Mouse (Mus musculus) heart, embryonic 14.5 days (tissue): Measurements from ENCODE around the gene 4921524J17Rik. TPM values are rescaled to one million over a fixed set of nuclear protein-coding genes. Genes with fewer than 3 reads are reported as not detected.

Experiments used
- ATAC-seq: fragments of 200-750 bp; cut with Nextera tagmentation; 2 replicates; pipeline ENCODE4 v1.8.0; 2017; ENCODE audit warnings: low read depth, moderate TSS enrichment; ENCODE audit not compliant: insufficient number of reproducible peaks, insufficient read depth, low FRiP score
- H3K27ac ChIP-seq, 2 experiments: fragments of 200-500 bp in 1 of 2; fragments of 300-500 bp in 1 of 2; sonication (generic) in 1 of 2; replicated peaks in 1 of 2; 2 replicates each; pipeline ENCODE4 v1.5.1; 2012 to 2014; ENCODE audit warnings: low read depth in 2 of 2, low read length in 2 of 2, control low read depth in 1 of 2, mild to moderate bottlenecking in 1 of 2, mixed read lengths in 1 of 2; ENCODE audit not compliant: control insufficient read depth in 1 of 2, insufficient read depth in 1 of 2
- H3K27me3 ChIP-seq: fragments of 300-500 bp; sonication (generic); 2 replicates; pipeline ENCODE4 v1.6.1; 2014; ENCODE audit warnings: mild to moderate bottlenecking, low read length, control low read depth; ENCODE audit not compliant: control insufficient read depth, insufficient read depth
- H3K36me3 ChIP-seq: fragments of 300-500 bp; sonication (generic); 2 replicates; pipeline ENCODE4 v1.6.1; 2014; ENCODE audit warnings: mild to moderate bottlenecking, control low read depth, low read length, mixed read lengths; ENCODE audit not compliant: control insufficient read depth, insufficient read depth
- H3K4me1 ChIP-seq, 2 experiments: fragments of 200-500 bp in 1 of 2; fragments of 300-500 bp in 1 of 2; sonication (generic) in 1 of 2; 2 replicates each; pipeline ENCODE4 v1.6.1; 2012 to 2014; ENCODE audit warnings: low read length in 2 of 2, control low read depth in 1 of 2, mixed read lengths in 1 of 2; ENCODE audit not compliant: control insufficient read depth in 2 of 2, insufficient read depth in 2 of 2
- H3K4me2 ChIP-seq: fragments of 300-500 bp; sonication (generic); 2 replicates; pipeline ENCODE4 v1.6.1; 2014; ENCODE audit warnings: mild to moderate bottlenecking, low read length
- H3K4me3 ChIP-seq, 2 experiments: fragments of 200-500 bp in 1 of 2; fragments of 300-500 bp in 1 of 2; sonication (generic) in 1 of 2; 2 replicates each; pipeline ENCODE4 v1.5.1; 2012 to 2014; ENCODE audit warnings: low read length in 2 of 2, mild to moderate bottlenecking in 2 of 2, control low read depth in 1 of 2, low read depth in 1 of 2, moderate library complexity in 1 of 2; ENCODE audit not compliant: control insufficient read depth in 1 of 2, insufficient read depth in 1 of 2
- H3K9ac ChIP-seq: fragments of 300-500 bp; sonication (generic); 2 replicates; pipeline ENCODE4 v1.6.1; 2014; ENCODE audit warnings: mild to moderate bottlenecking, low read length
- H3K9me3 ChIP-seq: fragments of 300-500 bp; sonication (generic); 2 replicates; pipeline ENCODE4 v1.6.1; 2016; ENCODE audit warnings: low read length, control low read depth; ENCODE audit not compliant: control insufficient read depth
- WGBS: fragments of 180-500 bp; shearing (Covaris S2); extraction: QIAGEN DNeasy Blood & Tissue Kit; methylation state at CpG from one replicate; pipeline ENCODE4 v1.1.7; 2014; 5-methylcytosine and 5-hydroxymethylcytosine counted together
- polyA plus RNA-seq: library from polyadenylated mRNA; unstranded; fragments of >200 nt; fragmentation: Nextera tagmentation; extraction: Ambion mirVana; gene quantifications from 2 replicates; pipeline ENCODE4 v1.2.1, GENCODE M21; 2014

Gene 4921524J17Rik
- polyA plus RNA-seq, 1 experiment from 2014 or later, result 58.9 TPM

DNA sequence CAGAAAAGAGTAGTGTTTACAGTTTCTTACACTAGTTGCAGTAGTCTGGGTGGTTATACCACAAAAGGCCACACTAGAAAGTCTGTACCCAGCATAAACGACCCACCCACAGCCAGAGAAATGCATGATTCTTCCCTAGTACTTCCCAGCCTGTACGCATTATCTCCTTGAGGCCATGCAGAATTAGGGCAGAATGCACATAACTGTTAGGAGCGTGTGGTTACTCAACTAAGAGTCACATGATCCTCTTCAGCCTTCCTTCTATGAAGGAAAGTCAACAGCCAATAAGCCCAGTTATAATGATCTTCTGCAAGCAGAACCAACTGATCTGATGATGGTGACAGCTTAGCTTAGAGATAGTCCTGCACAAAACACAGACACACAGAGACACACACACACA lies 26.9 kb upstream of the 4921524J17Rik start:
- Histone ChIP-seq H3K27me3 (no peaks in the 10 kb centered on the region), H3K27ac (no peak overlapping the region), H3K9me3 (no peaks in the 10 kb centered on the region), H3K36me3 (no peaks in the 10 kb centered on the region), H3K4me3 (no peak overlapping the region), H3K4me1 (no peaks in the 10 kb centered on the region), H3K4me2 (no peak overlapping the region), H3K9ac (no peak overlapping the region)
- no peak for ATAC-seq
- 70% methylated on average over 3 of the region's 3 CpGs for WGBS

DNA sequence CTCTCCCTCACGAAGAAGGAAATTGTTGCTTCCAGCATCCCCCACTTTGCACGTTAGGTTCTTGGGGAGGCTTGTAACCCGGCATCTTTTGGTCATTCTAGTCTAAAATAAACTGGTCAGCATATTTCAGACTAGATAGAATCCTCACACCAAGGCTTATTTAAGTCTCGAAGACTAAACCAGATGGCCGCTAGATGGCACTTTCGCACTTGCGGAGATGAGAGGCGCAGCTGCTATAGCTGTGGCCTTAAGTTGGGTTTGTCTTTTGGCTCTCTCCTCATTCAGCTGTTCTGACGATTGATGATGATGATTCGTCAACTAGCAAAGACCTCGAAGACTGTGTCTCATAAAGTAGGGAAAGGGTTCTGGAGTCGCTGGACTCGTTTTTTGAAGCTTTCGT lies 23.9 kb upstream of the 4921524J17Rik start:
- H3K4me2 ChIP-seq, result no peak overlapping the region
- no peak overlapping the region for H3K9ac ChIP-seq
- no peak overlapping the region for H3K4me3 ChIP-seq
- H3K27me3 ChIP-seq, result no peaks in the 10 kb centered on the region
- ATAC-seq, result no peak
- WGBS, result 7% methylated on average over 14 of the region's 14 CpGs
- peaks cover 0 to 4% of the 10 kb centered on the region in 2 experiments; a peak in 1 of 4 replicates for H3K4me1 ChIP-seq
- H3K36me3 ChIP-seq, result no peaks in the 10 kb centered on the region
- no peaks in the 10 kb centered on the region for H3K9me3 ChIP-seq
- H3K27ac ChIP-seq, result no peak overlapping the region

DNA sequence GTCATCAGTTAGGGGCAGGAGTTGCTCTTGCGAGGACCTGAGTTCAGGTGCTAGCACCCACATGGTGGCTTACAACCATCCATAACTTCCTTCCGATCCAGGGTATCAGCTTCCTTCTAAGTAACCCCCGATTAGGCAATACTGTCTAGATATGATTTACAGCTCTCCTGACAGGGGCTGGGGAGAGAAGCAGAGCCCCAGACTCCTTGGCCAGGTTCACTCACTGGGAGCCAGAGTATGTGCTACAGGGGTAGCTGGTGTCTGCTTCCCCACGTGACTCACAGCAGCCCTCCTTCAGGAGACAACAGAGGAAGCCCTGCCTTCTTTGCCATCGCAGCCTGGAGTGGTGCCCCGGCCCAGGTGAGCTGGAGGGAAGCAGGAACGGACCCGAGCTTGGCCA lies 22.1 kb upstream of the 4921524J17Rik start:
- no peak overlapping the region for H3K4me2 ChIP-seq
- ATAC-seq, result no peak
- no peak overlapping the region for H3K27ac ChIP-seq
- H3K27me3 ChIP-seq, result no peaks in the 10 kb centered on the region
- peaks cover 0 to 4% of the 10 kb centered on the region in 2 experiments; a peak in 1 of 4 replicates for H3K4me1 ChIP-seq
- no peak overlapping the region for H3K9ac ChIP-seq
- H3K36me3 ChIP-seq, result no peaks in the 10 kb centered on the region
- H3K9me3 ChIP-seq, result no peaks in the 10 kb centered on the region
- H3K4me3 ChIP-seq, result no peak overlapping the region
- WGBS, result 70% methylated on average over 8 of the region's 8 CpGs

DNA sequence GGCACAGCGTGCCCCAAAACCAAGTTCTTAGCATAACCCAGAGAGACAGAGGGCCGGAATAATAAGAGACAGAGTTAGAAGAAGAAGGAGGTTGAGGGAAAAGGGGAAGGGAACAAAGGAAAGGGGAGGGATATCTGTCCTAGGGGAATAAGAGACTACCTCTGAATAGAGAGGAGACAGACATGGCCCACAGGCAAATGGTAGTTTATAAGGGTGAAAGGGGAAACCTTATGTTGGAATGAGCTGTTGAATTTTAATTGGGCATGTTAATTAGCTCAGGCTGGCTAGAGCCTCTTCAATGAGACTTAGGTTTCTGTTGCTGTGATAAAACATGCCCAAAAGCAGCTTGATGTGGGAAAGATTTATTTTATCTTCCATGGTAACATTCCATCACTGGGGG lies 20.6 kb upstream of the 4921524J17Rik start:
- no peak overlapping the region for H3K27ac ChIP-seq
- ATAC-seq, result no peak
- H3K4me1 ChIP-seq, result peaks cover 0 to 4% of the 10 kb centered on the region in 2 experiments; a peak in 1 of 4 replicates
- no peaks in the 10 kb centered on the region for H3K36me3 ChIP-seq
- WGBS, result 83% methylated on average over 2 of the region's 2 CpGs
- H3K9me3 ChIP-seq, result no peaks in the 10 kb centered on the region
- H3K9ac ChIP-seq, result no peak overlapping the region
- no peak overlapping the region for H3K4me3 ChIP-seq
- no peaks in the 10 kb centered on the region for H3K27me3 ChIP-seq
- no peak overlapping the region for H3K4me2 ChIP-seq

DNA sequence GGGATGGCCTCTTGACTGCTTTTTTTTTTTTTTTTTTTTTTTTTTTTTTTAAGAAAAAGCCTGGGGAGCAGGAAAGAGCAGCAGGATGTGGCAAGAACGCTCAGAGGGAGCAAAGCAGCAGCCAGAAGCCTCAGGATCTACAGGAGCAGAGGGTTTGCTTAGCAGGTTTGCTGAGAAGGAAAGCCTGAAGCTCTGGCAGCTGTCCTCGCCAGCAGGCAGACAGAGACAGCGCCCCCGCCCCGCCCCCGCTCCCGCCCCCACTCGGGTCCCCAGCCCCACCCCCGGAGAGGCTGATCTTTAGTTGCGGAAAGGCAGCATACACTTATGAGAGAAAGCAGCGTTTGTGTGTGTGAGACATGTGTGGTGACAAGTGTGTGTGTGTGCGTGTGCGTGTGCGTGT lies 19.7 kb upstream of the 4921524J17Rik start:
- Histone ChIP-seq H3K4me3 (peak overlapping the region; percentile 3 to 17; a peak in 2 of 4 replicates), H3K36me3 (no peaks in the 10 kb centered on the region), H3K27me3 (no peaks in the 10 kb centered on the region), H3K27ac (no peak overlapping the region), H3K9ac (no peak overlapping the region), H3K9me3 (no peaks in the 10 kb centered on the region), H3K4me1 (peaks cover 0 to 4% of the 10 kb centered on the region in 2 experiments; a peak in 1 of 4 replicates), H3K4me2 (peak overlapping the region; percentile 42)
- no peak for ATAC-seq
- 19% methylated on average over 13 of the region's 14 CpGs for WGBS

DNA sequence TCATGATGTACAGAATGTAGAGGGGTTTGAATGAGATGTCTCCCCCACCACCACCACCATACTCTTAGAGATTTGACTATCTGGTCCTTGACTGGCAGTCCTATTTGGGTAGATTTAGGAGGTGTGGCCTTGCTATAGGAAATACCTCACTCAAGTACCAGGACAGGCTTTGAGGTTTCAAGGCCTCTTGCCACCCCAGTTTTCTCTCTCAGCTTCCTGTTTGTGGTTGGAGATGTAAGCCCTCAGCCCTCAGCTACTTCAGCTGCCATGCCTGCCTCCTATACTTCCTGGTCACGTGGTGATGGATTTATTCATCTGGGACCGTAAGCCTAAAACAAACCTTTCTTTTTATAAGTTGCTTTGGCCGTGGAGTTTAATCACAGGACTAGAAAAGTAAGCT lies 17.7 kb upstream of the 4921524J17Rik start:
- WGBS, result 75% methylated on average over 3 of the region's 3 CpGs
- no peak overlapping the region for H3K4me2 ChIP-seq
- ATAC-seq, result no peak

DNA sequence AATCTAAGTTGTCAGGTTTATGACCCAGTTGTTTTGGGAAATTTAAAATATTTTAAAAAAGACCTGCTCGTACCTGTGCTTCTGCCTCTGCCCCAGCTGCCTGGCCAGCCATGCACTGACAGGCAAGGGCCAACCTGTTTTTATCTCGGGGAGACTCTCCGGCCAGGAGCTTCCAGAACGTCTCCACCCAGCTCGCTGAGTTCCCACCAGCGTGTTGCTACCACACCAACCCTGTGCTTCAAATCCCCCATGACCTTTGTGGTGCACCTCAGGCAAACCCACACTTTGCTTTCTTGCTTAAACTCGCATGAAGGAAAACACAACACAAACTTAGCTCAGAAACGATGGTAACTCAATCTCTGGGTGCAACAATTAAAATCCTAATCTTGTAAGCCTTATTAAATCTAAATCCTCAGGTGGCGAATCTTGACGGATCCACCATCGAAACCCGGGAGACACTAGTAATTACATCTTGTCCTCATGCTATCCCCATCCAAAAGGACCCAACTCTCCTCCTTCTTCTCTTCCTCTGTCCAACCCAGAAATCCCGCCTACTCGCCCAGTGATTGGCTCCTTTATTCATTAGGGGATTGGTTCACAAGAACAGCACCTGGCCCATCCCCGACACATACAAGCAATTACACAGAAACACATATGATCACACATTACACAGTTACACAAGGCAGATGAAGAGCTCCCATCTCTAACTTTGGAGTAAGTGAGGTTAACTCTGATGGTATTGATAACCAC lies 13.5 kb upstream of the 4921524J17Rik start:
- ATAC-seq, result no peak
- H3K27me3 ChIP-seq, result no peaks in the 10 kb centered on the region
- H3K27ac ChIP-seq, result no peak overlapping the region
- no peak overlapping the region for H3K4me3 ChIP-seq
- no peak overlapping the region for H3K9ac ChIP-seq
- WGBS, result 70% methylated on average over 15 of the region's 15 CpGs
- H3K4me2 ChIP-seq, result no peak overlapping the region
- no peaks in the 10 kb centered on the region for H3K9me3 ChIP-seq
- no peaks in the 10 kb centered on the region for H3K36me3 ChIP-seq
- no peaks in the 10 kb centered on the region; a peak in 1 of 4 replicates for H3K4me1 ChIP-seq

More for the DNA sequence above, 17.7 kb upstream of the 4921524J17Rik start:
- Histone ChIP-seq H3K9ac (no peak overlapping the region), H3K4me3 (no peak overlapping the region), H3K27me3 (no peaks in the 10 kb centered on the region), H3K4me1 (peaks cover 0 to 4% of the 10 kb centered on the region in 2 experiments; a peak in 2 of 4 replicates), H3K36me3 (no peaks in the 10 kb centered on the region), H3K27ac (no peak overlapping the region), H3K9me3 (no peaks in the 10 kb centered on the region)

DNA sequence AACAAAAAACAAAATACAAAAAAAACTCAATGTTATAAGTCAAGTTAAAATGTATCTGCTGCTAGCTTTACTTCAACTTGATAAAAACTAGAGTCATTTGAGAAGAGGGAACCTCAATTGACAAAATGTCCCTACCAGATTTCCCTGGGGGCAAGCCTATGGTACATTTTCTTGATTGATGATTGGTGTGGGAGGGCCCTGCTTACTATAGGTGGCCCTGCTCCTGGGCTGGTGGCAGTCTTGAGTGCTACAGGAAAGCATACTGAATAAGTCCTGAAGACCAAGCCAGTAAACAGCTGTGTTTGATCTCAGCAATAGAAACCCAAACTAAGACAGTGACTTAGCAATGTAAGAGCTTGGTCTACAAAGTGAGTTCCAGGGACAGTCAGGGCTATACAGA lies 11.5 kb upstream of the 4921524J17Rik start:
- Histone ChIP-seq H3K36me3 (no peaks in the 10 kb centered on the region), H3K27ac (no peak overlapping the region), H3K4me2 (no peak overlapping the region), H3K9ac (no peak overlapping the region), H3K4me3 (no peak overlapping the region), H3K27me3 (no peaks in the 10 kb centered on the region), H3K4me1 (no peaks in the 10 kb centered on the region; a peak in 1 of 4 replicates), H3K9me3 (no peaks in the 10 kb centered on the region)
- ATAC-seq, result no peak
